Mouse (Mus musculus) adrenal gland (tissue): ENCODE data around the gene Pla1a.
"Not testable (repeated sequence)": the region's sequence is repeated elsewhere in the genome, so short reads cannot be mapped to it uniquely, and the experiment has no call there.

Experiments used
- intact Hi-C: fragments of 180-260 bp; cut with DNase I; formaldehyde crosslinking; loops from one replicate; pipeline ENCODE4 v1.15.1; 2025

Gene Pla1a

GRCm38 (mm10) chr16:38459990-38460389 is 27.0 kb upstream of the Pla1a start:
- intact Hi-C loops, result no loop called here

GRCm38 (mm10) chr16:38458600-38459280 is 25.8 kb upstream of the Pla1a start:
- intact Hi-C loops, result no loop called here

GRCm38 (mm10) chr16:38456812-38457567 is 24.0 kb upstream of the Pla1a start:
- intact Hi-C loops, result no loop called here

GRCm38 (mm10) chr16:38455511-38456418 is 22.8 kb upstream of the Pla1a start, which contains the start of gene Cd80:
TSS of gene Cd80 (plus strand) at chr16:38455561.
- intact Hi-C loops, result no loop called here

GRCm38 (mm10) chr16:38454533-38455254 is 21.7 kb upstream of the Pla1a start:
- intact Hi-C loops, result no loop called here

GRCm38 (mm10) chr16:38453952-38454351 is 21.0 kb upstream of the Pla1a start:
- intact Hi-C loops, result no loop called here

- intact Hi-C loops, result no loop called here
Observed at GRCm38 (mm10) chr16:38453203-38453553, 20.2 kb upstream of the Pla1a start.

GRCm38 (mm10) chr16:38452442-38453202 is 19.7 kb upstream of the Pla1a start, which contains the start of gene Adprh:
TSS of gene Adprh (minus strand) at chr16:38452703.
- intact Hi-C loops, result no loop called here

GRCm38 (mm10) chr16:38451421-38452205 is 18.7 kb upstream of the Pla1a start:
- intact Hi-C loops, result no loop called here

- intact Hi-C loops, result no loop called here
Observed at GRCm38 (mm10) chr16:38450707-38451106, 17.8 kb upstream of the Pla1a start.

GRCm38 (mm10) chr16:38448458-38448857 is 15.5 kb upstream of the Pla1a start:
- intact Hi-C loops, result no loop called here

GRCm38 (mm10) chr16:38447366-38447765 is 14.4 kb upstream of the Pla1a start:
- intact Hi-C loops, result no loop called here

GRCm38 (mm10) chr16:38446141-38446540 is 13.2 kb upstream of the Pla1a start:
- intact Hi-C loops, result not testable (repeated sequence)

GRCm38 (mm10) chr16:38445576-38445975 is 12.6 kb upstream of the Pla1a start:
- intact Hi-C loops, result no loop called here

GRCm38 (mm10) chr16:38445046-38445445 is 12.1 kb upstream of the Pla1a start:
- intact Hi-C loops, result no loop called here

- intact Hi-C loops, result no loop called here
Observed at GRCm38 (mm10) chr16:38443721-38444464, 10.9 kb upstream of the Pla1a start.

- intact Hi-C loops, result no loop called here
Observed at GRCm38 (mm10) chr16:38442216-38442615, 9.3 kb upstream of the Pla1a start.

- intact Hi-C loops, result no loop called here
Observed at GRCm38 (mm10) chr16:38441611-38442010, 8.7 kb upstream of the Pla1a start.

- intact Hi-C loops, result no loop called here
Observed at GRCm38 (mm10) chr16:38440403-38440802, 7.5 kb upstream of the Pla1a start.
